Mouse (Mus musculus) liver, embryonic 14.5 days (tissue): Measurements from ENCODE around the gene Acta1.

ENCODE experiments used
- CTCF ChIP-seq: IDR thresholded peaks from 2 replicates; pipeline ENCODE4 v1.5.1; 2016; ENCODE audit warnings: antibody characterized with exemption, low read depth, control low read depth
- EP300 ChIP-seq: IDR thresholded peaks from 2 replicates; pipeline ENCODE4 v1.6.1; 2016; ENCODE audit warnings: antibody characterized with exemption, low read depth

- TF ChIP-seq CTCF (no peak), EP300 (no peak)
These were observed at the start of gene Acta1 for GRCm38 (mm10) chr8:123894502-123895097.
